Mouse (Mus musculus): ENCODE data around the gene Myrfl. TPM values are rescaled to one million over a fixed set of nuclear protein-coding genes. Genes with fewer than 3 reads are reported as not detected.

Gene Myrfl
- polyA plus RNA-seq, 1 experiment from 2014 or later = 0.05 TPM

DNA sequence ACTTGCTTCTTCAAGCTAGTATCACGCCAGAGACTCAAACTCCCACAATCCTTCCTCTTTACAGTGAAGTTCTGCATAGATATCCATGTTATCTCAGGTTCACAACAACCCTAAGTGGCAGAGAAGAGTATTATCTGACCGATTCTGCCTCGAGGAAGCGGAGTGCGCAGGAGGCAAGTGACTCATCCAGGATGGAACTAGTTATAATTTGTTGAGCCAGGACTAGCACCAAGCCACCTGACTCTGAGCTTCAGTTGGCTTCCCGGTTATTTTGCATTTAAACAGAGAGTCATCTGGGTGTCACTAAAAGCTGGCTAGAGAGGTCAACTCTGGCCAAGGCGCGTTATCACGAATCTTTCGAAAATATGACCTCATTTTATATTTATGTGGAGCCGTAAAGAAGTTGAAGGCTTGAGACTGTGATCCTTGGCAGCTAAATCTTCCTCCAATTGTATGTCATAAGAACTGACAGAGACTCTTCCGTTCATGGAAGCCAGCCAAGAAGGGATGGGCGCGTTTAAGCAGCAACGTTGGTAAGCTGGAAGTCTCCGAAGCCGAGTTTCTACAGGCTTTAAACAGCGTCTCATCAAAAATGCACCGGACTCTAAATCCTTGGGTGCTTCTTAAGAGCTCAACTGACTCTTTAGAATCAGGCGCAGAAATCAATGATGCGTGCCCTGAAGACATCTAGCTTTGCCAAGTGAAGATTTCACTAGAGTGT lies 125.3 kb downstream of the Myrfl start:
- WGBS (ENCODE audit: insufficient replicate concordance) = 70% methylated on average over 21 of the region's 21 CpGs
- Histone ChIP-seq H3K4me1 (no peaks in the 10 kb centered on the region), H3K4me2 (no peak overlapping the region), H3K27ac (no peak overlapping the region), H3K4me3 (no peak overlapping the region), H3K9me3 (replicated peaks) (no peaks in the 10 kb centered on the region), H3K36me3 (no peaks in the 10 kb centered on the region), H3K9ac (no peak overlapping the region), H3K27me3 (replicated peaks) (no peaks in the 10 kb centered on the region)
- no peak for ATAC-seq

GRCm38 (mm10) chr10:116768642-116769041 lies 128.1 kb downstream of the Myrfl start:
- ATAC-seq = no peak
- WGBS (ENCODE audit: insufficient replicate concordance) = 57% methylated on average over 13 of the region's 13 CpGs
- no peak overlapping the region for H3K27ac ChIP-seq

DNA sequence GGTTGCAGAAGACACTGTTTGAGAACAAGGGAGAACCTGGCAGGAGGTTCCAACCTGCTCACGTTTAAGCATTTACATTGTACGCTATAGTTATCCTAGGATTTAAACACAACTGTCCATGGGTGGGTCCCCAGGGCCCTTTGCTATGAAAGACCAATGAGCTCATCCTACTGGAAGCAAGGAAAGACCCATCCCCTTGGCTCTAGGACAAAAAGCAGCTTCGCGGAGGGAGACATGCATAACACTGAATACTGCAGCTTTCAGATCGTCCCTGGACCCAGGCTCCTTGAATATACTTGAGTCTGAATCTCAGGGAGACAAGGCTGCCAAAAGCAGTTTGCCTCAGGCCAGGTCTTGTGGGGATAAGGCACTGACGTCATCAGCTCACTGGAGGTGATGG lies 130.2 kb downstream of the Myrfl start:
- Histone ChIP-seq H3K4me3 (no peak overlapping the region), H3K4me2 (no peak overlapping the region), H3K27me3 (replicated peaks) (no peaks in the 10 kb centered on the region), H3K27ac (no peak overlapping the region), H3K9me3 (replicated peaks) (no peaks in the 10 kb centered on the region), H3K9ac (no peak overlapping the region), H3K4me1 (no peaks in the 10 kb centered on the region), H3K36me3 (no peaks in the 10 kb centered on the region)
- 74% methylated on average over 6 of the region's 6 CpGs for WGBS (ENCODE audit: insufficient replicate concordance)
- no peak for ATAC-seq

More at GRCm38 (mm10) chr10:116768642-116769041, 128.1 kb downstream of the Myrfl start:
- Histone ChIP-seq H3K4me2 (no peak overlapping the region), H3K27me3 (replicated peaks) (no peaks in the 10 kb centered on the region), H3K4me1 (no peaks in the 10 kb centered on the region), H3K9ac (no peak overlapping the region), H3K9me3 (replicated peaks) (no peaks in the 10 kb centered on the region), H3K36me3 (no peaks in the 10 kb centered on the region), H3K4me3 (no peak overlapping the region)

GRCm38 (mm10) chr10:116761476-116762068 lies 135.1 kb downstream of the Myrfl start:
- no peaks in the 10 kb centered on the region for H3K4me1 ChIP-seq
- no peaks in the 10 kb centered on the region for H3K27me3 ChIP-seq (replicated peaks)
- no peaks in the 10 kb centered on the region for H3K36me3 ChIP-seq
- no peaks in the 10 kb centered on the region for H3K9me3 ChIP-seq (replicated peaks)
- H3K4me3 ChIP-seq = no peak overlapping the region
- H3K27ac ChIP-seq = no peak overlapping the region
- WGBS (ENCODE audit: insufficient replicate concordance) = 51% methylated on average over 4 of the region's 4 CpGs
- no peak overlapping the region for H3K4me2 ChIP-seq
- no peak overlapping the region for H3K9ac ChIP-seq
- ATAC-seq = peak; percentile 40

DNA sequence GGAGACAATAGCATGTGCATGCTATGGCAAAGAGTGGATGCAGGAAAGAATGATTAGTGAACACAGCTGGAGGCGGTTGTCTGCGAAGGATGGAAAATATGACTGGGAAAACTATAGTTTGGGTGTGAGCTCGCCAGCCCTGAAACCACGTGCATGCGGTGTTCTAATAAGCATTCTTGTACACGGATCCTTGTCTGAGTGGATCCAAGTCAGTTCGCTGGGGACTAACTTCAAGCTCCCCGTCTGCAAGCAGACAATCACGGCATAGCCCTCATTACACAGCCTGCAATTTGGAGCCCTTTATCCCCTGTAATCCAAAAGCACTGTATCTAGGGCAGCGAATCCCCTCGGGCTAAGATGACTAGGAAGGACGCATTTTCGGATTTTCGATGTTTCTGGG lies 136.2 kb downstream of the Myrfl start:
- Histone ChIP-seq H3K4me3 (no peak overlapping the region), H3K4me1 (no peaks in the 10 kb centered on the region), H3K9ac (no peak overlapping the region), H3K36me3 (no peaks in the 10 kb centered on the region), H3K27ac (no peak overlapping the region), H3K9me3 (replicated peaks) (no peaks in the 10 kb centered on the region), H3K27me3 (replicated peaks) (no peaks in the 10 kb centered on the region), H3K4me2 (no peak overlapping the region)
- WGBS (ENCODE audit: insufficient replicate concordance) = 78% methylated on average over 14 of the region's 14 CpGs
- no peak for ATAC-seq

DNA sequence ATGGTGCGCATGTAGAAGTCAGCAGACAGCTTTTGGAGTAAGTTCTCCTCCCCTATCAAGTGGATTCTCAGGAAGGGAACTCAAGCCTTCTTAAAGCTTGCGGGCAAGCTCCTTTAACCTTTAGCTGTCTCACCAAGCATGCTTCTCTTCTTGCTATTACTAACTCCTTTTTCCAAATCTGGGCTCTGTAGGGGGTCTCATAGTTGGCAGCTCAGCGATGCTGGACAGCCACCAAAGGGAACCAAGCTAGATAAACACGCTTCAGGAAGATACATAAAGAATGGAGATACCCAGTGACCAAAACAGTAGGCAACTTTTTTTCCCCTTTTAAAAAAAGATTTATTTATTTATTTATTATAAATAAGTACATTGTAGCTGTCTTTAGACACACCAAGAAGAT lies 136.9 kb downstream of the Myrfl start:
- Histone ChIP-seq H3K36me3 (no peaks in the 10 kb centered on the region), H3K27ac (no peak overlapping the region), H3K9ac (no peak overlapping the region), H3K4me2 (no peak overlapping the region), H3K27me3 (replicated peaks) (no peaks in the 10 kb centered on the region), H3K4me3 (no peak overlapping the region), H3K4me1 (no peaks in the 10 kb centered on the region), H3K9me3 (replicated peaks) (no peaks in the 10 kb centered on the region)
- 76% methylated on average over 4 of the region's 4 CpGs for WGBS (ENCODE audit: insufficient replicate concordance)
- no peak for ATAC-seq

GRCm38 (mm10) chr10:116755881-116756581 lies 140.7 kb downstream of the Myrfl start:
- WGBS (ENCODE audit: insufficient replicate concordance) = 68% methylated on average over 10 of the region's 10 CpGs
- no peak overlapping the region for H3K9ac ChIP-seq
- no peak overlapping the region for H3K4me2 ChIP-seq
- no peaks in the 10 kb centered on the region for H3K4me1 ChIP-seq
- H3K36me3 ChIP-seq = no peaks in the 10 kb centered on the region
- no peaks in the 10 kb centered on the region for H3K27me3 ChIP-seq (replicated peaks)
- no peak for ATAC-seq
- no peaks in the 10 kb centered on the region for H3K9me3 ChIP-seq (replicated peaks)
- no peak overlapping the region for H3K27ac ChIP-seq
- no peak overlapping the region for H3K4me3 ChIP-seq

DNA sequence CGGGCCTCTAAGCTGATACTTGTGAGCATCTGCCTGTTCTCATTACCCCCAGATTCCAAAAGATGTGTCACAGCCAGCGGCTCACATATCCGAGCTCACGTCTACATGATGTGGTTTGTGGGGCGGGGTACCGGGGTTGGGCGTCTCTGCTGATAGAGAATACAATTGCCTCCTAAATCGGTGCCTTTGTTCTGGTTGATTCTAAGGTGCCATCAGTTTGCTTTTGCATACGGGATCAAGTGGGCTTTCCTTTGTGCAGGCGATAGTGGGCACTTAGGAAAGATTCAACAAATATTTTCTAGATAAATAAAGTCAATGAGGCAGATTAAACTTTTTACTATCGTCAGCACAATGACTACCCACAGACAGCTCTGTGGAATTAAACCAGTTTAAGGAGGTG lies 141.8 kb downstream of the Myrfl start:
- whole genome bisulfite sequencing (ENCODE audit: insufficient replicate concordance) = 72% methylated on average over 11 of the region's 11 CpGs
- H3K4me2 ChIP-seq = no peak overlapping the region
- ATAC-seq = no peak
- no peak overlapping the region for H3K9ac ChIP-seq
- no peaks in the 10 kb centered on the region for H3K27me3 ChIP-seq (replicated peaks)
- no peaks in the 10 kb centered on the region for H3K4me1 ChIP-seq
- H3K27ac ChIP-seq = no peak overlapping the region
- no peaks in the 10 kb centered on the region for H3K9me3 ChIP-seq (replicated peaks)
- no peak overlapping the region for H3K4me3 ChIP-seq
- H3K36me3 ChIP-seq = no peaks in the 10 kb centered on the region

- Histone ChIP-seq H3K4me1 (no peaks in the 10 kb centered on the region), H3K27me3 (replicated peaks) (no peaks in the 10 kb centered on the region), H3K9ac (no peak overlapping the region), H3K4me2 (no peak overlapping the region), H3K36me3 (no peaks in the 10 kb centered on the region), H3K27ac (no peak overlapping the region), H3K9me3 (replicated peaks) (no peaks in the 10 kb centered on the region), H3K4me3 (no peak overlapping the region)
- WGBS (ENCODE audit: insufficient replicate concordance) = 59% methylated on average over 14 of the region's 14 CpGs
- ATAC-seq = no peak
These were observed 145.8 kb downstream of the Myrfl start for GRCm38 (mm10) chr10:116750895-116751294.

DNA sequence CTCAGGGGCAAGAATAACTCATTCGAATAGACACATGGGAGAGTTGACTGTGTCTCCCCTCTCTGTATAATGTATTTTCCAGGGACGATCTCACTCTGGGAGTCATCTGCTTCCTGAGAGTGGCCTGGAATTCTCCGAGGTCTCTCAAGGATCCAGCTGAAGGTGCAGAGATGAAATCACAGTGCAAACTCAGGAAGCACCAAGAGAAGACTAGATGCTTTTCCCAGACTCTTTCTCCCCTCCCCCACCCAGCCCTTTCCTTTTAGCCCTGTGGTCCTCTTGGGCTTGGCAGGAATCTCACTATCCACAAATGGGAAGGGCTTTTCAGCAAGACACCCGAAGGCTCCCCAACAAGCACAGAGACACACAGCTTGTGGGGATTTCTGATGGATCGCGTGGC lies 146.7 kb downstream of the Myrfl start:
- no peak for ATAC-seq
- Histone ChIP-seq H3K4me3 (no peak overlapping the region), H3K4me1 (no peaks in the 10 kb centered on the region), H3K27ac (no peak overlapping the region), H3K9me3 (replicated peaks) (no peaks in the 10 kb centered on the region), H3K4me2 (no peak overlapping the region), H3K27me3 (replicated peaks) (no peaks in the 10 kb centered on the region), H3K36me3 (no peaks in the 10 kb centered on the region), H3K9ac (no peak overlapping the region)
- WGBS (ENCODE audit: insufficient replicate concordance) = 60% methylated on average over 6 of the region's 6 CpGs

- H3K36me3 ChIP-seq = no peaks in the 10 kb centered on the region
- no peak overlapping the region for H3K4me3 ChIP-seq
- no peak for ATAC-seq
- H3K4me1 ChIP-seq = no peaks in the 10 kb centered on the region
- H3K9me3 ChIP-seq (replicated peaks) = no peaks in the 10 kb centered on the region
- no peak overlapping the region for H3K9ac ChIP-seq
- no peak overlapping the region for H3K4me2 ChIP-seq
- no peak overlapping the region for H3K27ac ChIP-seq
- H3K27me3 ChIP-seq (replicated peaks) = no peaks in the 10 kb centered on the region
- WGBS (ENCODE audit: insufficient replicate concordance) = 70% methylated on average over 4 of the region's 4 CpGs
These were observed 148.0 kb downstream of the Myrfl start for GRCm38 (mm10) chr10:116748681-116749080.

DNA sequence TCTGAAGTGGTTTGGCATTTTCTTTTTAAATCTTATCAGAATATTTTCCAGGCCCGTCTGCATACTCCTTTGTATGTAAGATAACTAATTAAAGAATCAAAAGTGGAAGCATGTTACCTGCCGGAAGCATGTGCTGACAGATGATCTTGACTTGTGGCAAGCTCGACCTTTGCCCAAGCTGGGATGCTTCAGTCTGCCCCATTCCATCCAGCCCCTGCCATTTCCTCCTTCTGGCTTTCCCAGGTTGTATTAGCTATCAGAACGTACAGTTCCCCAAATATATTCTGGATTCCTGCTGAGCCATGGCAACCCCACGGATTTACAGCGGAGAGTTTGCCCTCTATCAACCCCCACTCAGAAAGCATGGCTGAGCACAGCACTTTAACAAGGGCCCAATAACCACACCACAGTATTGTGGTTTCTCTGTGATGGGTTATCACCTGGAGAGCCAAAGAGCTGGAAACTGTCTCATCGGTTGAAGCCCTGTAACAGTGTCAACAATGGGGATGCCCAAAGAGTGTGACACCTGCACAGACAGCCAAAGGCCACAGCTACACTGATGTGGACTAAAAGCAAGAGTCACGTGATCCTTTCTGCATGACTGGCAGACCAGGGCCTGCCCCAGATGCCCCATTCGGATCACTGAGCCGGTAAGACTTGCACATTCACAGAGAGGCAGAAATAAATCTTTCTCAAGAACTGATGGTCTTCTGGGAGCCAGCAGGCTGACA lies 150.3 kb downstream of the Myrfl start:
- Histone ChIP-seq H3K9ac (no peak overlapping the region), H3K4me1 (no peaks in the 10 kb centered on the region), H3K4me2 (no peak overlapping the region), H3K36me3 (no peaks in the 10 kb centered on the region), H3K27ac (no peak overlapping the region), H3K4me3 (no peak overlapping the region), H3K9me3 (replicated peaks) (no peaks in the 10 kb centered on the region), H3K27me3 (replicated peaks) (no peaks in the 10 kb centered on the region)
- ATAC-seq = no peak
- WGBS (ENCODE audit: insufficient replicate concordance) = 66% methylated on average over 10 of the region's 10 CpGs

Measured in liver, embryonic 12.5 days (tissue).